Mouse (Mus musculus) cerebellum, postnatal 4 days (tissue): ENCODE measurements at regions not wholly inside any gene's neighbourhood (a gene's known extent, or its start where the extent isn't known, plus 50 kb on each side); places are given as distances from the start of the nearest gene placed in this dataset.

Experiments
- DNase-seq, 2 experiments: peaks; one replicate each; pipeline ENCODE4 v3.0.0; 2022; ENCODE audit warnings: low spot score in 2 of 2, mixed read lengths in 1 of 2

DNA sequence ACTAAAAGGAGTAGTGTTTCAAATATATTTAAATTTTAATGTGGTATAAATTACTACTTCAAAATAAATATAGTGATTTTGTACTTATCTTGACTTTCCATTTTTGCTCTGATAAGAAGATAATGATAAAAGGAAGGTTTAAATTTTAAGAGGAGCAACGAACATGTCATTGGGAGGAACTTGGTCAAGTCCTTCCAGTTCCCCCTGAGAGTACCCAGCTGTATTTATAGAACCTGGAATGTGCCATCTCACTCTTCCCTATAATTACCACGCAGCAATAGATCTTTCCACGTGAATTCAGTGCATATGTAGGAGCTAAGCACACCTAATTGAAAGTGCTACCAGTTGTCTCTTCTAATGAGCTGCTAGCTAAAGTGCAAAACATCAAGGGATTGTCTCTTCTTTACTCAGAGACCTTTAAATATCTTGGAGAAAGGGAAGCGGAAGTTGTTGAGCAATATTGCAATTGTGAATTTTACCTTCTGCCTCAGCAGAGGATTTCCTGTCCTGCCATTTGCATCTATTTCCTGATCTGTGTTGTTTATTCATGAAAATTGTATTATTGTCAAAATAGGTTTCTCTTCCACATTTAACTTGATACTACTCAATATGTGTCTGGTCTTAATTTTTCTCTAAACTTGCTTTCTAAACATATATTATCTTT lies 1243.0 kb upstream of the Zeb2 start:
- DNase-seq = no peak

DNA sequence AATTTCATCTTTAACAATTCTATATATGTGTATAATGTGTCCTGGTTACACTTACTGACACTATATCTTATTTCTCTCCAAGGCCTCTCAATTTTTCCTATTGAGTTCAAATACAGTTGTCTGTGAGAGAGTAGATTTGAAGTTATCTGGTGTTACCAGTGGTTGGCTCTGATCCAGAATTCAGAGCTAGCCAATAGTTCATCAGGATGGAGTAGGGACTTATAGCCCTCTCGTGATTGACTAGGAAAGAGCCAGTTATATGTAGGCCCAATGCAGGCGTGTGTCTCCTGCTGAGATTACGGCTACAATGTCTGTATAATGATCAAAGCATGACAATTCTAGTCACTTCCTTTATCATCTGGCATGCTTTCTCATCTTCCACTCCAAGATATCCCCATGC lies 1241.0 kb upstream of the Zeb2 start:
- no peak for DNase-seq

DNA sequence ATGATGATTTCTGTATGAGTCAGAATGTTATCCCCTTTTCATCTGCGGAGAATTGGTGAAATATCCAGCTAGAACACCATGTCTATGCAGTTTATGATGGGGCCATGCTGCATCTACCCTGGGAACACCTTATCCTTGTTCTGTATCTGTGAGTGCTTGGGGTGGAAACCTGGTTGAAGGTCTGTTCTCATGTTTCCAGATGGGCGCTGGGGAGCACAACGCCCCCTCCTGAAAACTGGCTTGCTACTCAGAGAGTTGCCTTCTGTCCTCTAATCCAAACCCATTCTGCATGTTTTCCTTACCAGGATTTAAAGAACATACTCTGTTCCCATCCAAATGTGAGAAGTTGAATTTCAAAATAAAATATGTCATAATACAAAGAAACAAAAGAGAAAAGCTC lies 1239.5 kb upstream of the Zeb2 start:
- no peak for DNase-seq

DNA sequence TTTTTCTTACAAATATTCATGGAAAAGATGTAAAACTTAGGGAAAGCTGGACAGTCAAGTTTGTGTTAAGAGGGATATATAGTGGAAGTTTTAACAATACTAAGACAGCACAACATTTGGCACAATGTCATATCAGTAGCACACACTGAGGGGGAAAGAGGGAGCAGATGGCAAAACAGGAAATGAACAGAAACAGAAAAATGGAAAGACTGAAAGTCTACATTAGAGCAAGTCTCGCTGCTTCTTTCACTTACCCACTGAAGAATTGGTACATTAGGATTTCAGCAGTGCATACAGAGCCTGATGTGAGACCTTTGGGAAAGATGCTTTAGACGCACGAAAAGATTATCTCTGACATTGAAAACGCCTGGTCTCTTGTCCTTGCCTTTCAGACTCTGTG lies 1223.5 kb upstream of the Zeb2 start:
- DNase-seq = no peak

DNA sequence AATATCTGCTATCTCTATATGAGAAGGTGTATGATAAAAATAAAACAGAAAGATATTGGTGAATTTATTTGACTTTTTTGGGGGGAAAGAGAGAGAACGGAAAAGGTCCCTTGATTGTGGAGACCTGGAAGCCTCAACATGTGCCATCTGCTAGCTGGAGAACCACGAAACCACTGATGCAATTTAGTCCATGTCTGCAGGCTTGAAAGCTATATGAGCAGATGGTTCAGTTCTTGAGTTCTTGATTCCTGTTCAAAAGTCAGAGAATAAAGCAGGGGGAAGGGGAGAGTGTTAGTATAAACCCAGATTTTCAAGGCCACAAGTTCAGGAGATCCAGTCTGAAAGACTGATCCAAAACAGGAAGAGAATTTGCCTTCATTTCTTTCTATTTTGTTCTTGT lies 1199.5 kb upstream of the Zeb2 start:
- DNase-seq = no peak

DNA sequence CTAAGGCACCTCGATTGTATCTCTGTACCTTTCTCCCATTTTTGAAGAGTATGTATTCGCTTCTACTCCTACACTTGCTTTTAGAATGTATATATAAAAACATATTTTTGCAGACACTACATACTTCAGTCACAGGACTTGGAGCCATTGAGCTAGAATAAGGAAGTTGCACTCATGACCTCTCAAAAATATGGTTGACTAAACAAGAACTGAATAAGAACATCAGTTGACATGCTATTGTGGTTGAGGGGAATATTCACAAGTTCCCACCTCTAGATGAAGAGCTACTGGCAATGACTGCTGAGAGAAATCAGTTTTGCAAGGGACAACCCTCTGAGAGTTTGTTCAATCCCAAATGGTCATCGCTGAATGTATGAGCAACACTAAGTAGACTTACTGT lies 1198.0 kb upstream of the Zeb2 start:
- DNase-seq = no peak

DNA sequence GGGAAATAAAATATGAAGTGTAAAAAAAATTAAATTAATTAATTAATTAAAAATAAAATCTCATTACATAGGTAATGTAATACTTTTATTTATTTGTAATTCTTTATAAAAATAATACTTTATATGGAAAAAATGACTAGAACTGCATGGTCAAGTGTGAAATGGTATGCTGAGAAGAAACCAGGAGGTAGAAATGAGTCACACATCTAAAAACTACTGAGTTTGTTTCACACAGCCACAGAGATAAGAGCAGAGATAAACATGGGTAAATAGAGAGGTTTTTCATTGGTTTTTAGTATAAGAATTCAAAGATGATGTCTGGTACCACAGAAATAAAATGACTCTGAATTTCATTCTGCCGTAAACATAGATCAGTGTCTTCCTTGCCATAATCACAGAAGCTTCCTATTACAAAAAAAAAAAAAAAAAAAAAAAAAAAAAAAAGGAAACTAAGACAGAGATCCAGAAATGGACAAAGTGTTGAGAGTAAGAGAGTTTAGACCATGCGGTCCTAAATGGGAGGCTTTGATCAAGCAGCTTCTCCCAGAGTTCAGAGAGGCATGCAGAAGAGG lies 1190.5 kb upstream of the Zeb2 start:
- no peak for DNase-seq

DNA sequence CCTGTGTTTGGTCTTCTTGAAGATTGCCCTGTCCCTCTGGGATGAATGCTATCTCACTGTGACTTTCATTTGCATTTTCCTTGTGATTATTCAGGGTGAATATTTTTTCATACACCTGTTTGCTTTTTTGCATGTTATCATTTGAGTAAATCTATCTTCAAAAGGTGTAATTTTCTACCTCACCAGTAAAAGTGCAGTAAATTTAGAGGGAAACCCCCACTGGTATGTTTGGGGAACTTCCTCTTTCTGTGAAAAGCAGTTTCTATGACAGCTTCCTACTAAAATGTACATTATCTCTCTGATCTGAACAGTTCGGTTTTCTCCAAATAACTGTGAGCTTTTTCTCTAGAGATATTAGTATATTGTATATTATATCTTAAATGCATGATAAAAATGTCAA lies 1185.4 kb upstream of the Zeb2 start:
- no peak for DNase-seq

DNA sequence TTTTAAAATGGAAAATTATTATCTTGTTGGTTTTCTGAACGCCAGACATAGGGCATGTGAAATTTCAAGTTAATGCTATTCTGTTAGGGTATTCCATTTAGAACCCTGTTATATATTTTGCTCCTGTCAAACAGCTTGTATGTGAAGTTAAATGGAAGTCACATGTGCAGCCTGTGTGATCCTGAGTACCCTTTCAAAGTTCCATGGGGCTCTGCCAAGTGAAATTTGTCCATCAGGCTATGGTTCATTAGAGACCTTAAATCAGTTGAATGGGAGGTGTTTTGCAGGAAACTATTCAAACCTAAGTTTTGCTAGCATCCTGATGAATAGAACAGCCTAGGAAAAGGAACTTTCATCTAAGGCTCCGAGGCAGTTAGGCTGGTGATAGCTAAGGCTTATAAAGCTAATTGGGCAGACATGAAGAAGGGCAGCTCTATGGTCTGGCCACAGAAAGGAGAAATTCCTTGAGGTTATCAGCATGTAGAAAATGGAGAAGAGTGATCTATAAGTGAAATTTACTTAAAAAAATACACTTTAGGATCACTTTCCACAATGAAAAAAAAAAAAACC lies 1180.2 kb upstream of the Zeb2 start:
- no peak for DNase-seq

DNA sequence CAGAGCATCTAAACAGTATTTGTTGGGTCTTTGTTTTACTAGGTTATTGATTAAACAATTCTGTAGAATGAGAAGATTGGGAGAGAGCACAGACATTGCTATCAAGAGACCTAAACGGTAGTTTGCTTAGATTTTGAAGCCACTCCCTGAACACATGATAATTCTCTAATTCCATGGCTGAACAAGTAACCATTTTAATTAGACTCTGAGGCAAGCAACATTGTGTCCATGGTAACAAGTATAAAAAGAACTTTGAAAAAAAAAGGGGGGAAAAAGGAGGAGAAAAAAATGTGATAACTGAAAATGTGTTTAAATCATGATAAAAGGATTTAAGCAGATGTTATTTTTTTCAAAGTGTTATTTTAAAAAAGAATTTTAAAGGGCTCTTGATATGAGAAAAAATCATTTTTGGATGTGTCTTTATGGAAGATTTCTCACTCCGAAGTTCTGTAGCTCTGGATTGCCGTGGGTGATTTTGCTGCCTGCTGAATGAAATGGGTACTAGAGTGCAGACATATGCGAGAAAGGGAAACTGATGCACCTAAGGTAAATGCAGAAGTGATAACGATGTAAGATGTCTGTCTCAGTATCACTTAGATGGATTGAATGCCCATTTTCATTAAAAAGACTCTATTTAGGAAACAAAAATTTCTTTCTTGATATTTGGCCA lies 1166.9 kb upstream of the Zeb2 start:
- no peak for DNase-seq

DNA sequence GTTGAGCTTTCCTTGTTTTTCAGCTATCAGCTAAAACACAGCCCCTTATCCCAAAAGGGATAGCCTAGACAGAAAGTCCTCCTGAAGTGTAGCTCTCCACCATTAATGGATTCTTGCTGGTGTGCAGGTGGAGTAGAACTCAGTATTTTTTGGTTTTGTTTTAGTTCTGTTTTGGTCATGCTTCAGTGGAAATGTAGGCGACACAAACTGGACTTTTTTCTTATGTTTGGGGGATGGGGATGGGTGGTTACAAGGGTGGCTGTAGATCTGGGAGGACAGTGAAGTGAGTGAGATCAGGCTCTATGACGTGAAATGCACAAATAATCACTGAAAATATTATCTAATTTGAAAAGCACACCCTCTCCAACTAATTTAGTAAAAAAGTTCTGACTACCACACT lies 1163.6 kb upstream of the Zeb2 start:
- no peak for DNase-seq

DNA sequence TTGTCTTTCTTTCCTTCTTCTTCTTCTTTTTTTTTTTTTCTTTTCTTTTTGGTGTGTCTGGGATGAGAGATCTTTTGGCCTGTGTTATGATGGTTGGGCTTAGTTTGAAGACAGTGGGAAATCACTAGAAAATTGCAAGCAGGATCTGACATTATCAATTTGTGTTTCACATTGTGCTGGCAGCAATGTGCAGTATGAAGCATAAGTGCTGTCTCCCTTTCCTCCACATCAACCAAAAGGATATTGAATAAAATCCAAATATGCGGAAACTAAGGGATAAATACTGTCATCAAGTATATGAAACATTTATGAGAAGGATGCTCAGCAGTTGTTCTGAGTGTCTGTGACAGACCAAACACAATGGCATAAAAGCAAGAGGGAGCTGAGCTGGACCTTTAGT lies 1144.4 kb upstream of the Zeb2 start:
- DNase-seq = no peak

DNA sequence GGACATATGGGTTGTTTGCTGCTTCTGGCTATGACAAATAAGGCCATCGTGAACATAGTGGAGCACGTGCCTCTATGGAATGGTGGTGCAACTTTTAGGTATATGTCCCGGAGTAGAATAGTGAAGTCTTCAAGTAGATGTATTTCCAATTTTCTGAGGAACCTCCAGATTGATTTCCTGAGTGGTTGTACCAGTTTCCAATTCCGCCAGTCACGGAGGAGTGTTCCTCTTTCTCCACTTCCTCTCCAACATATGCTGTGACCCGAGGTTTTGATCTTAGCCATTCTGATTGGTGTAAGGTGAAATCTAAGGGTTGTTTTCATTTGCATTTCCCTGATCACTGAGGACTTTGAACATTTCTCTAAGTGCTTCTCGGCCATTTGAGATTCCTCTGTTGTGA lies 1134.4 kb upstream of the Zeb2 start:
- no peak for DNase-seq

DNA sequence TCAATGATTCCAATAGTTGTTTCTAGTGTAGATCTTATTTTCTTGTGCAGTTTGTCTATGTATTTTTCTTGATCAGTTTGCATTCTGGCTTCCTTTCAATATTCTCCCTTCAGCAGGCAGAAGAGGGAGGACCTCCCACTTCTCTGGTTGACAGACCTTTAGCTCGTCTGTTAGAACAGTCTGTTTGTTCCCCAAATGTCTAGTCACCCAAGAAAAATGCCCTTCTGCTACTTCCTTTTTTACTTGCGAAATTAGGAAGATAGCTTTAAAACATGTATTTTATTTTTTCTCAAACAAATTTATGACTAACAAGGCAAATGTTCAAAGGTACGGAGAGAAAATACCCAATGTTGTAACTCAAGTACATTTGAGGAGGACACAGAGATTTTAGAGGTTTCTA lies 1128.5 kb upstream of the Zeb2 start:
- no peak for DNase-seq

DNA sequence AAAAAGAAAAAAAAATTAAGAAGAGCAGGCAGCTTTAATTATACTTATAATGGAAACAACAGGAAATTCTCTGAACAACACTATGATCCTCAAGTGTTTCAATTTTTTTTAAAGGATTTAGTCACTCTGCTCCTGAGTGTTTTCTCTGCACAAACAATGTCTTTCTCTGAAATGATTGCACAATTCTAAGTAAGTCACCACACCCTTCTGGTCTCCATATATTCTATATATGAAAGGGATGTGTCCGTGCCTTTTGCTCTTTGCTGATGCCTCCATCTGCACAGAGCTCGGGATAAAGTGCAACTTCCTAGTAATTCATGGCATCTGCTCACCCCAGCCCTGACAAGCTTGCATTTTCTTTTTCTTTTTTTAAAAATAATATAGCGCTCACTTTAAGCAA lies 1127.5 kb upstream of the Zeb2 start:
- DNase-seq = no peak

DNA sequence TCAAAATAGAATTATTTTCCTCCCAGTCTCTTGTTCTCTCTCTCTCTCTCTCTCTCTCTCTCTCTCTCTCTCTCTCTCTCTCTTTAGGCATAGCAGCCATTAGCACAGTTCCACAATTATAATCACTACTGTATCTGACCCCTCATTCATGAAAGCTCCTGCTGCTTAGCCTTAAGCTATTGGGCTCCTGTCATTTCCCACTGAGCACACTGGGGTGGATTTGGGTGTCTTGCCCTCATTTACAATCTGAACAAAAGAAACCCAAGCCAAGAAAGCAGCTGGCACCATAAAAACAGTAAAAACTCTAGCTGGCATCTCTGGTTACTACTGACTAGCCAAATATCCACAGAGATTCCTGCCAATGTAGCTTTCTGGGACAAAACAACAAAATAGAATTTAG lies 1125.6 kb upstream of the Zeb2 start:
- DNase-seq = peak in 1 of 2 experiments; percentile 23

DNA sequence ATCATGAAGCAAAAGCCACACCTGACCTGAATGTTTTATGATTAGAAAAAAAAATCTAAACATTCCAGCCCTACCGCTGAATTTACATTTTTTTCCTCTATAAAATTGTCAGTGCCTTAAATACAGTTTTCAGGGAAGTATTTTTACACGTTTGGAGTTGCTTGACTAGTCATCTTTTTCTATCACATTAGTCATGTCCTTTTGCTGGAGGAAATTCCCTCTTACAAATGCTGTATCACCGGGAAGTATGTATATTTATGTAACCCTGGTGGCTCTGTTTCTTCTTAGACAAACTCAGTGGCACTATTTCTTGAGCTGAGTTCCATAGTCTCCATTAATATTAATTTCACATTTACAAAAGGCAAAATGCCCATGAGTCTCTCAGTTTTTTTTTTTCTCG lies 1122.7 kb upstream of the Zeb2 start:
- no peak for DNase-seq

DNA sequence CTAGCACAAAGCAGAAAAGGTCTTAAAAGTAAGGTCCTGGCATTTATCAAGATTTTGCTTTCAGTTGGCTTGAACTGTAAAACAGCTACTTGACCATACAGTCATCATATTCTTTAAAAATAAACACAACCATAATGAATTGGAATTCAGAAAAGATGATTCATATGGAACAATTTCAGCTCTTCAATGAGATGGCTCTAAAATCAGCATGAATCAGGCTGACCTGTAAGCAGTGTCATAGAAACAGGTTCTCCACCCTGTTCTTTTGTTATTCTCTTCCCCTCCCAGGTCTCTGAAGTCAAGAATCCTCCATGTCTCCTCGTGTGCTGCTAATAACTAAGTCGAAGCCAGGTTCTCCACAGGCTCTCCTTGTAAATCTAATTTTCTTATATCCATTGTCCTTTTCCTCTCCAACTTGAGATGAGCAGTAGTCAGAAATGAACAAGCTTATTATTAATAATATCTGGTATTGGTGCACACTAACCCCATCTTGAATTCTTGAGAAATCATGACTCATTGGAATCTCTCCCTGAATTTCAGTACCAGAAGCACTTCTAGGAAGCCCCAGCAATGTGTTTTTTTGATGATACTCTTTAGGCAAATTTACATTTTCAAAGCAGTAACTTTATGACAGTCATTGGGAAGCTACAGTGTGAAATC lies 1113.7 kb upstream of the Zeb2 start:
- no peak for DNase-seq

DNA sequence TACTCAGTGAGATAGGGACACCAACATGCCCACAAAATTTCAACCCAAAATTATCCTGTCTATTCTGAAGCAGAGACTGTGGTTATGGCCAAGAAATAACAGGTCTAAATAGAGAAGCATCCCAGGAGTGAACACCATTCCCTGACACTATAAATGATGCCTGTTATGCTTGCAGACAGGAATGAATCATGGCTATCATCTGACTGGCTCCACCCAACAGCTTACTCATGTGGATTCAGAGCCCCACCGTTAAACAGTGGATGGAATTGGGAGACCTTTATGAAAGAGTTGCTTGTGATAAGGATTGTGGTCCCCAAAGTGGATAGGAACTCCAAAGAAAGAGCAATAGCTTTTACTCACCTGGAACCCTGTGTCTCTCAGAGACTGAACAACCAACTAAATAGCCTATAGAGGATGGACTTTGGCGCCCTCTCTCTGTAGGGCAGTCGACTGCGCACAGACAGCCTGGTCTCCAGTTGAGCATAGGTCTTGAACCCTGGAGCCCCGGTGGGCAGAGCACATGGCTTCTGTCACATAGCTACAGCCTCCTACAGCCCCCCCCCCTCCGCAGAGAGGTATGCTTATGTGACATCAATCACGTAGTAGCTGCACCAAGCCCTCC lies 1101.3 kb upstream of the Zeb2 start:
- DNase-seq = no peak

DNA sequence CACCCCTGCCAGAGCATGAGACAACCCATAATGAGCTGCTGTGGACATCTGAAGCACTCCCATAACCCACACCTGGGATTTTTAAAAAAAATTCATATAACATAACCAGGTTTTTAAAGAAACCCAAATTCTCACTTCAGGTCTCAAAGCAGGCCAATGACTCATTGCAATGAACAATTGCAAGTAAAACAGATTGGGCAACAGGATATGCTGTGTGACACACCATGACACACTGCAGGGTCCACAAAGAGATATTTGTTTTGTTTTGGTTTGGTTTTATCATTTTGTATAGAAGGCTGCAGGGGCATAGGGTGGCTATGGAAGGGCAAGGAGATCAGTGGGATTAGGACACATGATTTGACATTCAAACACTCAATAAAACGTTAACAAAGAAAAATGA lies 1082.1 kb upstream of the Zeb2 start:
- no peak for DNase-seq

DNA sequence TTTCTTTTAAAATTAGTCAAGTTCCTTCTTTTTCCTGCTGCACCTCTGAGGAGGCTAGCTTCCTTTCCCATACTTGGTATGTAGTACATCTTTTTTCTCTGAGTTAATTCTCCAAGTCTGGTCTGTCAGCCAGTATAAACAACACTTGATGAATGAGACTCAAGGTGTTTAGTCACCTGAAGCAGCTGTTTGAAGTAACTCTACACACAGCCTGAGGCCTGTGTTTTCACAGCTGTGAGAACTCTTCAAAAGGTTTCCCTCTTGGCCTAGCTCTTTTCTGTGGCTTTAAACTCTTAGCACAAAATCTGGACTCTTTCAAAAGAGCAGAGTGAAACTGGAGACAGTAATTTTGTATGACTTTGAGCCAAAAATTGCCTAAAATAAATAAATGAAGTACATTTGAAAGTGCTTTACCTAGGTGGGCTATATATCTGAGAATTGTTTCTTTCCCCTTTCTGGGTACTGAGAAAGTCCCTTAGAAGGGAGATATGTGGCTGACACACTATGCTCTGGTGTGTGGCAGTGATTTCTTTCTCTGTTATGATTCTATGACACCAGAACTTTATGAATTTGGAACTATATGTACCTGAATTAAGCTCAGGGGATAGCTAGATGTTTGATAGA lies 1070.2 kb upstream of the Zeb2 start:
- DNase-seq = no peak

DNA sequence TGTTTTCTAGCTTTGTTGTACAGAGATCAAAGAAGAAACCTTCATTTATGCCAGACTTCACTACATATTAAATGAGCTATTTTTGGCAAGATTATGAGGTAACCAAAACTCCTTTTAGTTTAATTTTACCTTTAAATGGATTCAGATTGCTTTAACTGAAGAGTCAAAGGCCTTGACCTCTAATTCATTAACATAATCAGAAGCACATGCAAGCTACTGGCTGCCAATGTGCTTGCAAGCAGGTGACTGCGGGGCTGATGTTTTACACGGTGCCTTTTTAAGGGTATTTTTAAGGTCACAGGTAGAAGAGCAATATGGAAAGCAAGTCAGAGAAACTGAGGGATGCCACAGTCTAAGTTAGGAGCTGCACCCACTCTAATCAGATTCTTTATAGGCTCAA lies 1066.0 kb upstream of the Zeb2 start:
- DNase-seq = no peak
